Comparison of ENCODE assay signal across 9 mouse cellular contexts in genomic region chr10:7600647-7601046, GRCm38 (mm10). TPM values are rescaled to one million over a fixed set of nuclear protein-coding genes. Genes with fewer than 3 reads are reported as not detected.
DNase-seq lines count a peak whose midpoint lies in the region; ATAC-seq lines count a peak whose summit lies in the region.
"Had no signal": no experiment of that assay in that cellular context is flagged by ENCODE, and none has a peak within 500 bp of the region (broad histone marks: within the 10 kb centered on the region; RNA-seq: fewer than 3 reads in every experiment).

No protein-coding gene starts in this region.

- H3K4me3 ChIP-seq in heart, embryonic 11.5 days (ENCODE audit: low read depth, low read length): no peak overlapping the region
- no peak overlapping the region for H3K4me3 ChIP-seq in forebrain, embryonic 16.5 days (replicated peaks; ENCODE audit: low read length)
- H3K4me3 ChIP-seq in hindbrain, embryonic 14.5 days (replicated peaks; ENCODE audit: low read length): no peak overlapping the region
- no peak overlapping the region for H3K4me3 ChIP-seq in midbrain, embryonic 16.5 days (ENCODE audit: low read depth, low read length)
- H3K4me3 ChIP-seq: megakaryocyte, embryonic 14.5 days had no signal

- no peak overlapping the region for H3K9ac ChIP-seq in heart, embryonic 11.5 days (ENCODE audit: low read depth, low read length)
- no peak overlapping the region for H3K9ac ChIP-seq in forebrain, embryonic 16.5 days (replicated peaks; ENCODE audit: low read depth, low read length)
- no peak overlapping the region for H3K9ac ChIP-seq in hindbrain, embryonic 14.5 days
- H3K9ac ChIP-seq in midbrain, embryonic 16.5 days (ENCODE audit: low read depth, low read length): no peak overlapping the region

- no peak overlapping the region for H3K4me2 ChIP-seq in heart, embryonic 11.5 days
- no peak overlapping the region for H3K4me2 ChIP-seq in forebrain, embryonic 16.5 days (ENCODE audit: low read length)
- H3K4me2 ChIP-seq in hindbrain, embryonic 14.5 days (replicated peaks): no peak overlapping the region
- no peak overlapping the region for H3K4me2 ChIP-seq in midbrain, embryonic 16.5 days (ENCODE audit: low read length)

- WGBS in heart, embryonic 11.5 days (ENCODE audit: insufficient replicate concordance): 10% methylated on average over 6 of the region's 6 CpGs
- WGBS in forebrain, embryonic 16.5 days: 12% methylated on average over 6 of the region's 6 CpGs
- 21% methylated on average over 6 of the region's 6 CpGs for WGBS in hindbrain, embryonic 14.5 days
- WGBS in midbrain, embryonic 16.5 days: 11% methylated on average over 6 of the region's 6 CpGs

- H3K27me3 ChIP-seq in heart, embryonic 11.5 days (ENCODE audit: control insufficient read depth, insufficient read depth, low read length): no peaks in the 10 kb centered on the region
- no peaks in the 10 kb centered on the region for H3K27me3 ChIP-seq in forebrain, embryonic 16.5 days (replicated peaks; ENCODE audit: control insufficient read depth, insufficient read depth, low read length)
- no peaks in the 10 kb centered on the region for H3K27me3 ChIP-seq in hindbrain, embryonic 14.5 days (ENCODE audit: control insufficient read depth, insufficient read depth, low read length)
- no peaks in the 10 kb centered on the region for H3K27me3 ChIP-seq in midbrain, embryonic 16.5 days (ENCODE audit: control insufficient read depth, insufficient read depth, low read depth, low read length)

- no peaks in the 10 kb centered on the region for H3K9me3 ChIP-seq in heart, embryonic 11.5 days (replicated peaks; ENCODE audit: control insufficient read depth, low read length)
- no peaks in the 10 kb centered on the region for H3K9me3 ChIP-seq in forebrain, embryonic 16.5 days (ENCODE audit: control insufficient read depth, low read length)
- H3K9me3 ChIP-seq in hindbrain, embryonic 14.5 days (ENCODE audit: control insufficient read depth, low read length): no peaks in the 10 kb centered on the region
- H3K9me3 ChIP-seq in midbrain, embryonic 16.5 days (replicated peaks; ENCODE audit: control insufficient read depth, low read length, poor library complexity, severe bottlenecking): no peaks in the 10 kb centered on the region
- H3K9me3 ChIP-seq: megakaryocyte, embryonic 14.5 days had no signal

- no peak overlapping the region for H3K27ac ChIP-seq in heart, embryonic 11.5 days (ENCODE audit: low read depth, low read length)
- H3K27ac ChIP-seq in forebrain, embryonic 16.5 days (ENCODE audit: low read length): no peak overlapping the region
- H3K27ac ChIP-seq in hindbrain, embryonic 14.5 days: no peak overlapping the region
- H3K27ac ChIP-seq in midbrain, embryonic 16.5 days (ENCODE audit: low read length): no peak overlapping the region

- ATAC-seq in heart, embryonic 11.5 days (replicated peaks; ENCODE audit: insufficient number of reproducible peaks, low FRiP score, low TSS enrichment): no peak
- ATAC-seq in forebrain, embryonic 16.5 days: peak; percentile 57; the same call in 1 of the 2 replicates
- ATAC-seq in hindbrain, embryonic 14.5 days (ENCODE audit: low FRiP score): no peak
- ATAC-seq in midbrain, embryonic 16.5 days: peak; percentile 14; the same call in 1 of the 2 replicates

- no peaks in the 10 kb centered on the region for H3K4me1 ChIP-seq in heart, embryonic 11.5 days (ENCODE audit: control insufficient read depth, insufficient read depth, low read length)
- no peaks in the 10 kb centered on the region for H3K4me1 ChIP-seq in forebrain, embryonic 16.5 days (replicated peaks; ENCODE audit: control insufficient read depth, insufficient read depth, low read length)
- H3K4me1 ChIP-seq in hindbrain, embryonic 14.5 days (replicated peaks; ENCODE audit: control insufficient read depth, insufficient read depth, low read length): no peaks in the 10 kb centered on the region
- no peaks in the 10 kb centered on the region for H3K4me1 ChIP-seq in midbrain, embryonic 16.5 days (ENCODE audit: control insufficient read depth, insufficient read depth, low read length)

- peak; percentile 63 to 91 for DNase-seq in heart, adult 18-20 months
- DNase-seq in cerebellum, adult 11-12 months: peak; percentile 55
- DNase-seq in hindbrain, embryonic 14.5 days (ENCODE audit: low spot score): peak; percentile 78
- peak; percentile 77 to 80 for DNase-seq in left cerebral cortex, postnatal 14 days (ENCODE audit: low spot score in 2 of 2)
- peak; percentile 43 to 60 for DNase-seq in spleen, postnatal 14 days (ENCODE audit: low spot score in 2 of 2)

- H3K36me3 ChIP-seq in heart, embryonic 11.5 days (ENCODE audit: control insufficient read depth, insufficient read depth, low read length): no peaks in the 10 kb centered on the region
- H3K36me3 ChIP-seq in forebrain, embryonic 16.5 days (ENCODE audit: control insufficient read depth, insufficient read depth): no peaks in the 10 kb centered on the region
- no peaks in the 10 kb centered on the region; the same call in 1 of the 2 replicates for H3K36me3 ChIP-seq in hindbrain, embryonic 14.5 days (replicated peaks; ENCODE audit: control insufficient read depth, insufficient read depth)
- H3K36me3 ChIP-seq in midbrain, embryonic 16.5 days (ENCODE audit: control insufficient read depth, insufficient read depth, low read length): no peaks in the 10 kb centered on the region

- intact Hi-C loops in left cerebral cortex, postnatal 14 days (cut with DNase I): loop anchor here (2.0 to 5.0 kb wide), 2 partner anchors 128 to 268 kb away; partner anchors contain the start of gene Ulbp1

RNA-seq across cellular contexts. Expression of gene Lrp11, which starts 11.0 kb away (rescaled TPM):
- 1 to 10 TPM; 2.9 TPM for total RNA-seq in heart, adult 18-20 months (2021)
- 2.1 and 2.8 TPM in 2 replicates for polyA plus RNA-seq in heart, embryonic 11.5 days (2014; fragmentation: Nextera tagmentation; extraction: Ambion mirVana)
- 38.6 and 40.8 TPM in 2 replicates for polyA plus RNA-seq in forebrain, embryonic 16.5 days (2015; fragmentation: Nextera tagmentation; extraction: Ambion mirVana)
- 40.5 and 52.5 TPM in 2 replicates for polyA plus RNA-seq in hindbrain, embryonic 14.5 days (2014; fragmentation: Nextera tagmentation; extraction: Ambion mirVana)
- total RNA-seq in left cerebral cortex, postnatal 14 days (2021): 100 to 1,000 TPM; 133 to 139 TPM
- polyA plus RNA-seq in midbrain, embryonic 16.5 days (2015; fragmentation: Nextera tagmentation; extraction: Ambion mirVana): 37.1 and 37.6 TPM in 2 replicates

Comparison
In these comparisons a context has a peak if more than half of its experiments do, and no peak if none do; other contexts are left out.
1. ATAC-seq: peak in forebrain, embryonic 16.5 days (single experiment) and midbrain, embryonic 16.5 days (single experiment); none in heart, embryonic 11.5 days (single experiment) and hindbrain, embryonic 14.5 days (single experiment).
2. RNA of gene Lrp11, which starts 11.0 kb away (polyA plus RNA-seq): 40.5 to 52.5 TPM in hindbrain, embryonic 14.5 days, 38.6 to 40.8 TPM in forebrain, embryonic 16.5 days and 37.1 to 37.6 TPM in midbrain, embryonic 16.5 days; 2.1 to 2.8 TPM in heart, embryonic 11.5 days; every median in the first group is over 10 times any median in the second.
3. Peak in every context shown above with its lines, with median percentiles within 50 percentile points of each other: DNase-seq.